Mouse (Mus musculus) kidney, adult 2 months (tissue): ENCODE measurements at regions not wholly inside any gene's neighbourhood (a gene's known extent, or its start where the extent isn't known, plus 50 kb on each side); places are given as distances from the start of the nearest gene placed in this dataset.

Experiments used
- CTCF ChIP-seq: fragments of 200-500 bp; conservative IDR thresholded peaks from 2 replicates; pipeline ENCODE4 v1.5.1; 2011; ENCODE audit warnings: low read depth, mild to moderate bottlenecking, control low read depth, low read length, moderate library complexity, mixed read lengths; ENCODE audit not compliant: insufficient read depth, insufficient read length
- POLR2A ChIP-seq: fragments of 200-500 bp; IDR thresholded peaks from one replicate; pipeline ENCODE4 v1.6.1; 2011; ENCODE audit warnings: low read depth, low read length, control low read depth

DNA sequence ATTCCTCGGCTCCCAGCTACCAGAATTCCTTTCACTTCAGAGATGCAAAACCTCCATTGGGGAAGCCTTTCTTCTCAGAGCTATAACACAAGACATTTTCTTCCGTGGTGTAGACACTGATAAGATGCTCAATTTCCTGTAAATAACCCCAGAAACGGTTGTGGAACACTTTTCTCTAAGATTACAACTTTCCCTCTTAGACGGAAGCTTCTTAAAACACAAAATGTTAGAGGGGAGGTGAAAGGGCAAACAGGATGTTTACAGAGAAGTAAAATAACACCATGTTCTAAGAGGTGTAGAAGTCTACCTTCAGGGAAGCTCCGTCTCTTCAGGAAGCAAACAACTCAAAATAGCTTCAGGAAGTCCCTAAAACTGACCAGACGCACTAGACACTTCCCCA is 65.4 kb upstream of the Sv2b start:
- no peak for TF ChIP-seq POLR2A
- no peak for TF ChIP-seq CTCF
